In the genomic region with DNA sequence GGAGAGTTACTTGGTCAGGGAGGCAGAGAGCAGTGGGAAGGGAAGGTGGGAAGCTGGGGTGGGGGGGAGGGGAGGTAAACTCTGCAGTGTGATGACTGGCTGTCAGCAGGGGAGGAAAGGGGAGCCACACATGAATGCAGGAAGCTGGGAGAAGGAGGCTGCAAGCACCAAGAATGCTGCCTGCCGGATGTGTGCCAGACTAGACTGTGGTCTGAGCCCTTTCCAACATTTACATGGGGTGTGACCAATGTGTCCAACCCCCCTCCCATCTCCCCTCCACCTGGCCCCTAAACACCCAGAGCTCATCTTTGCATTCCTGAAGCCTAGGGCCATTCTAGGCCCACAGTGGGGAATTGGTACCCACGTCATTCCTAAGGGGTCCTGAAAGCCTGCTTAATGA, we compare ENCODE assay signal across 19 mouse cellular contexts. TPM values are rescaled to one million over a fixed set of nuclear protein-coding genes. Genes with fewer than 3 reads are reported as not detected.
DNase-seq lines count a peak whose midpoint lies in the region; ATAC-seq and TF ChIP-seq lines count a peak whose summit lies in the region.
"Had no signal": no experiment of that assay in that cellular context is flagged by ENCODE, and none has a peak within 500 bp of the region (broad histone marks: within the 10 kb centered on the region; RNA-seq: fewer than 3 reads in every experiment).

No protein-coding gene starts in this region.

- DNase-seq in embryo, embryonic 10 days (ENCODE audit: low spot score) = peak; percentile 45
- no peak for DNase-seq in embryo, embryonic 10.5 days (ENCODE audit: low spot score)
- peak; percentile 9 for DNase-seq in hindbrain, embryonic 11.5 days (ENCODE audit: low spot score)
- DNase-seq in hindbrain, embryonic 14.5 days (ENCODE audit: low spot score) = no peak
- DNase-seq in ES-E14 (ENCODE audit: low read depth, low spot score) = peak; percentile 45
- DNase-seq in fibroblast of lung, adult 2 months (ENCODE audit: low read depth) = peak; percentile 39
- DNase-seq in gastrocnemius, postnatal 14 days = no peak
- no peak for DNase-seq in adrenal gland, postnatal 14 days
- DNase-seq: liver, embryonic 13.5 days had no signal

- no peaks in the 10 kb centered on the region for H3K4me1 ChIP-seq in hindbrain, embryonic 11.5 days (replicated peaks; ENCODE audit: control insufficient read depth, insufficient read depth, low read length)
- no peaks in the 10 kb centered on the region for H3K4me1 ChIP-seq in hindbrain, embryonic 14.5 days (replicated peaks; ENCODE audit: control insufficient read depth, insufficient read depth, low read length)
- peaks cover 5 to 23% of the 10 kb centered on the region in 2 experiments for H3K4me1 ChIP-seq in ES-E14 (ENCODE audit: control insufficient read depth in 2 of 2, insufficient read depth in 2 of 2, low read length in 2 of 2, poor library complexity in 1 of 2)

- in situ Hi-C loops in ES-E14 (cut with MboI; ENCODE audit: low sequenced_read_pairs in 2 of 2, unreplicated experiment in 2 of 2) = no loop called here

- no peak overlapping the region for H3K4me2 ChIP-seq in hindbrain, embryonic 11.5 days (replicated peaks; ENCODE audit: low read depth, low read length)
- no peak overlapping the region for H3K4me2 ChIP-seq in hindbrain, embryonic 14.5 days (replicated peaks)
- H3K4me2 ChIP-seq: liver, embryonic 13.5 days; neural tube, embryonic 15.5 days had no signal

- intact Hi-C loops in gastrocnemius, postnatal 14 days (cut with DNase I; ENCODE audit: low total_unique reads) = no loop called here

- ATAC-seq in hindbrain, embryonic 11.5 days (ENCODE audit: low FRiP score) = no peak
- ATAC-seq in hindbrain, embryonic 14.5 days (ENCODE audit: low FRiP score) = no peak
- ATAC-seq: activated CD4-positive, CD25-positive, alpha-beta regulatory T cell, adult 4 months; inflammation-experienced regulatory T-cells, adult 6 months; midbrain, embryonic 16.5 days had no signal

- WGBS in hindbrain, embryonic 11.5 days = 34% methylated on average over 2 of the region's 2 CpGs
- WGBS in hindbrain, embryonic 14.5 days = 27% methylated on average over 2 of the region's 2 CpGs

- no peaks in the 10 kb centered on the region for H3K27me3 ChIP-seq in hindbrain, embryonic 11.5 days (ENCODE audit: control insufficient read depth, insufficient read depth, low read length)
- H3K27me3 ChIP-seq in hindbrain, embryonic 14.5 days (ENCODE audit: control insufficient read depth, insufficient read depth, low read length) = no peaks in the 10 kb centered on the region
- H3K27me3 ChIP-seq: neural tube, embryonic 15.5 days had no signal

- H3K36me3 ChIP-seq in hindbrain, embryonic 11.5 days (ENCODE audit: control insufficient read depth, insufficient read depth, low read length) = no peaks in the 10 kb centered on the region
- peaks cover 25% of the 10 kb centered on the region for H3K36me3 ChIP-seq in hindbrain, embryonic 14.5 days (replicated peaks; ENCODE audit: control insufficient read depth, insufficient read depth)
- H3K36me3 ChIP-seq in ES-E14 (ENCODE audit: control insufficient read depth, insufficient read depth, low read length, poor library complexity, severe bottlenecking) = no peaks in the 10 kb centered on the region
- H3K36me3 ChIP-seq: G1E; liver, embryonic 13.5 days had no signal

- H3K9me3 ChIP-seq in hindbrain, embryonic 11.5 days (ENCODE audit: control insufficient read depth, low read length) = no peaks in the 10 kb centered on the region
- no peaks in the 10 kb centered on the region for H3K9me3 ChIP-seq in hindbrain, embryonic 14.5 days (ENCODE audit: control insufficient read depth, low read length)
- H3K9me3 ChIP-seq in ES-E14 (ENCODE audit: control insufficient read depth, insufficient read depth, low read depth, low read length) = no peaks in the 10 kb centered on the region
- H3K9me3 ChIP-seq: G1E; liver, embryonic 13.5 days; neural tube, embryonic 15.5 days had no signal

- no peak overlapping the region for H3K4me3 ChIP-seq in hindbrain, embryonic 11.5 days (ENCODE audit: low read depth, low read length)
- H3K4me3 ChIP-seq in hindbrain, embryonic 14.5 days (replicated peaks; ENCODE audit: low read length) = no peak overlapping the region
- H3K4me3 ChIP-seq in ES-E14 (ENCODE audit: insufficient read depth in 1 of 2, low read depth in 1 of 2, low read length in 2 of 2, poor library complexity in 1 of 2, severe bottlenecking in 1 of 2) = no peak overlapping the region
- H3K4me3 ChIP-seq: liver, embryonic 13.5 days; neural tube, embryonic 15.5 days had no signal

- no peak overlapping the region for H3K27ac ChIP-seq in hindbrain, embryonic 11.5 days (ENCODE audit: low read depth, low read length)
- H3K27ac ChIP-seq in hindbrain, embryonic 14.5 days = no peak overlapping the region
- H3K27ac ChIP-seq in ES-E14 (ENCODE audit: insufficient read depth, low read depth, low read length, poor library complexity, severe bottlenecking) = peak overlapping the region; percentile 87
- H3K27ac ChIP-seq: kidney, postnatal 0 days; liver, embryonic 13.5 days; neural tube, embryonic 15.5 days; stomach, postnatal 0 days had no signal

- no peak overlapping the region for H3K9ac ChIP-seq in hindbrain, embryonic 11.5 days (ENCODE audit: low read depth, low read length)
- no peak overlapping the region for H3K9ac ChIP-seq in hindbrain, embryonic 14.5 days
- peak overlapping the region; percentile 27; the same call in 1 of the 2 replicates for H3K9ac ChIP-seq in ES-E14 (ENCODE audit: insufficient read depth, low read depth, low read length, poor library complexity, severe bottlenecking)
- H3K9ac ChIP-seq: liver, embryonic 13.5 days; neural tube, embryonic 15.5 days had no signal

TF ChIP-seq in ES-E14, 5 proteins besides CTCF, POLR2A, EP300 and RAD21:
- TF ChIP-seq ZC3H11A (IDR thresholded peaks at IDR 0.05; ENCODE audit: borderline replicate concordance, low read depth, low read length) = no peak
- no peak for TF ChIP-seq MAFK (IDR thresholded peaks at IDR 0.05; ENCODE audit: insufficient read depth, low read depth, low read length)
- no peak for TF ChIP-seq ZNF384 (IDR thresholded peaks at IDR 0.05; ENCODE audit: low read depth, low read length)
- TF ChIP-seq CHD2 (IDR thresholded peaks at IDR 0.05; ENCODE audit: low read depth, low read length) = no peak

RNA-seq across cellular contexts. Expression of a gene that starts 9.7 kb away (rescaled TPM):
- 206 and 218 TPM in 2 replicates for polyA plus RNA-seq in hindbrain, embryonic 11.5 days (2014; fragmentation: Nextera tagmentation; extraction: Ambion mirVana)
- 204 and 207 TPM in 2 replicates for polyA plus RNA-seq in hindbrain, embryonic 14.5 days (2014; fragmentation: Nextera tagmentation; extraction: Ambion mirVana)
- total RNA-seq in ES-E14 (2012; rRNA removed) = 16.7 and 17.3 TPM in 2 replicates
- 100 to 1,000 TPM; 191 to 254 TPM for total RNA-seq in gastrocnemius, postnatal 14 days (2021)
- 42.6 and 57.0 TPM in 2 replicates for total RNA-seq in adrenal gland, postnatal 14 days (2021)
- total RNA-seq: common myeloid progenitor, adult 5-6 weeks; G1E; granulocyte monocyte progenitor cell, adult 5-6 weeks had no signal
- polyA plus RNA-seq: G1E had no signal

RNA-seq across cellular contexts. Expression of a gene that starts 15.7 kb away (rescaled TPM):
- polyA plus RNA-seq in hindbrain, embryonic 11.5 days (2014; fragmentation: Nextera tagmentation; extraction: Ambion mirVana) = 19.0 and 19.7 TPM in 2 replicates
- 32.7 and 33.1 TPM in 2 replicates for polyA plus RNA-seq in hindbrain, embryonic 14.5 days (2014; fragmentation: Nextera tagmentation; extraction: Ambion mirVana)
- 3.2 and 7.6 TPM in 2 replicates for total RNA-seq in ES-E14 (2012; rRNA removed)
- total RNA-seq in gastrocnemius, postnatal 14 days (2021) = 10 to 100 TPM; 10.1 to 11.2 TPM
- 16.0 and 18.1 TPM in 2 replicates for total RNA-seq in adrenal gland, postnatal 14 days (2021)

RNA-seq across cellular contexts. Expression of a gene that starts 37.5 kb away (rescaled TPM):
- 19.6 and 21.1 TPM in 2 replicates for polyA plus RNA-seq in hindbrain, embryonic 11.5 days (2014; fragmentation: Nextera tagmentation; extraction: Ambion mirVana)
- polyA plus RNA-seq in hindbrain, embryonic 14.5 days (2014; fragmentation: Nextera tagmentation; extraction: Ambion mirVana) = 6.1 and 7.0 TPM in 2 replicates
- total RNA-seq in ES-E14 (2012; rRNA removed) = 0.67 and 0.74 TPM in 2 replicates
- total RNA-seq in gastrocnemius, postnatal 14 days (2021) = 1 to 10 TPM; 1.9 to 2.1 TPM
- total RNA-seq in adrenal gland, postnatal 14 days (2021) = 1.1 and 1.2 TPM in 2 replicates
- total RNA-seq: common myeloid progenitor, adult 5-6 weeks; G1E; granulocyte monocyte progenitor cell, adult 5-6 weeks; left cerebral cortex, postnatal 10 days had no signal
- polyA plus RNA-seq: activated CD4-positive, CD25-positive, alpha-beta regulatory T cell, adult 4 months; G1E; inflammation-experienced regulatory T-cells, adult 6 months had no signal

Comparison
In these comparisons a context has a peak if more than half of its experiments do, and no peak if none do; other contexts are left out.
1. DNase-seq: peak in embryo, embryonic 10 days (single experiment), hindbrain, embryonic 11.5 days (single experiment), ES-E14 (single experiment) and fibroblast of lung, adult 2 months (single experiment); none in embryo, embryonic 10.5 days (single experiment), hindbrain, embryonic 14.5 days (single experiment), gastrocnemius, postnatal 14 days (single experiment) and adrenal gland, postnatal 14 days (single experiment).